Mouse (Mus musculus) olfactory bulb, adult 2 months (tissue): ENCODE measurements around the gene Cecr2. TPM values are rescaled to one million over a fixed set of nuclear protein-coding genes. Genes with fewer than 3 reads are reported as not detected.

Source experiments
- H3K27ac ChIP-seq: fragments of 200-500 bp; 2 replicates; pipeline ENCODE4 v1.5.1; 2012; ENCODE audit warnings: low read depth, low read length; ENCODE audit not compliant: insufficient read depth
- H3K4me1 ChIP-seq: fragments of 200-500 bp; 2 replicates; pipeline ENCODE4 v1.6.1; 2012; ENCODE audit warnings: low read length; ENCODE audit not compliant: control insufficient read depth, insufficient read depth
- H3K4me3 ChIP-seq: fragments of 200-500 bp; 2 replicates; pipeline ENCODE4 v1.5.1; 2012; ENCODE audit warnings: mild to moderate bottlenecking, low read depth, low read length, moderate library complexity; ENCODE audit not compliant: insufficient read depth
- CTCF ChIP-seq: fragments of 200-500 bp; IDR thresholded peaks from 2 replicates; pipeline ENCODE4 v1.5.1; 2012; ENCODE audit warnings: low read depth, mild to moderate bottlenecking, low read length, moderate library complexity; ENCODE audit not compliant: insufficient read depth
- POLR2A ChIP-seq: fragments of 200-500 bp; IDR thresholded peaks from 2 replicates; pipeline ENCODE4 v1.6.1; 2012; ENCODE audit warnings: mild to moderate bottlenecking, low read depth, low read length, moderate library complexity; ENCODE audit not compliant: insufficient read depth
- WGBS: fragments of 180-500 bp; shearing (Covaris S2); methylation state at CpG from one replicate; pipeline ENCODE4 v1.1.7; 2018; 5-methylcytosine and 5-hydroxymethylcytosine counted together
- polyA plus RNA-seq: library from polyadenylated mRNA; stranded (reverse); fragments of >200 nt; gene quantifications from 2 replicates; pipeline ENCODE4 v1.2.4, GENCODE M21; 2012; ENCODE audit warnings: low replicate concordance; ENCODE audit not compliant: missing spikeins, insufficient read depth, insufficient read length

The Cecr2 gene
- polyA plus RNA-seq, 1 experiment, result not detected

- no peak for TF ChIP-seq CTCF
- no peak for TF ChIP-seq POLR2A
- H3K4me3 ChIP-seq, result no peak overlapping the region
- 88% methylated on average over 9 of the region's 9 CpGs for WGBS
Measured at GRCm38 (mm10) chr6:120777533-120777932, 111.4 kb downstream of the Cecr2 start.

DNA sequence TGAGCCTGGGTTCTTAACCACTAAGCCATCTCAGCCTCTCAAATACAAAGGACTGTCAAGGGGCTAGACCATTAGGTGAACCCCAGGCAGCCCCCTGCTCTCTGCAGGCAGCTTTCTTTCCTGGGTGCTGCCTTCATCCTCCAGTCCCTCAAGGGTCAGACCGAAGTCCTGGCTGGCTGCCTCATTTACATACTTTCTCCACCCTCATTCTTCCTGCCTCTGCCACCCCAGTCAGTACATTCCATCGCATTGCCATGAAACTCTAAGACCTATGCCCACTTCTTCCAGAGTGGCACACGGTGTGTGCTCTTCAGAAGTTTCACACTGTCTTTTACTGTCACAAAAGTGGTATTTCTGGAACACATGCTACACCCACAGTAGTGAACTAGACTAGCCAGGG is 112.1 kb downstream of the Cecr2 start:
- WGBS, result 68% methylated on average over 3 of the region's 3 CpGs
- H3K4me3 ChIP-seq, result no peak overlapping the region
- TF ChIP-seq POLR2A, result no peak
- no peak for TF ChIP-seq CTCF
- H3K27ac ChIP-seq, result no peak overlapping the region
- no peaks in the 10 kb centered on the region for H3K4me1 ChIP-seq

More at GRCm38 (mm10) chr6:120777533-120777932, 111.4 kb downstream of the Cecr2 start:
- Histone ChIP-seq H3K4me1 (no peaks in the 10 kb centered on the region), H3K27ac (no peak overlapping the region)

GRCm38 (mm10) chr6:120782948-120783347 is 116.8 kb downstream of the Cecr2 start:
- Histone ChIP-seq H3K4me3 (no peak overlapping the region), H3K27ac (no peak overlapping the region), H3K4me1 (no peaks in the 10 kb centered on the region)
- TF ChIP-seq POLR2A, result no peak
- no peak for TF ChIP-seq CTCF
- 91% methylated on average over 2 of the region's 2 CpGs for WGBS

DNA sequence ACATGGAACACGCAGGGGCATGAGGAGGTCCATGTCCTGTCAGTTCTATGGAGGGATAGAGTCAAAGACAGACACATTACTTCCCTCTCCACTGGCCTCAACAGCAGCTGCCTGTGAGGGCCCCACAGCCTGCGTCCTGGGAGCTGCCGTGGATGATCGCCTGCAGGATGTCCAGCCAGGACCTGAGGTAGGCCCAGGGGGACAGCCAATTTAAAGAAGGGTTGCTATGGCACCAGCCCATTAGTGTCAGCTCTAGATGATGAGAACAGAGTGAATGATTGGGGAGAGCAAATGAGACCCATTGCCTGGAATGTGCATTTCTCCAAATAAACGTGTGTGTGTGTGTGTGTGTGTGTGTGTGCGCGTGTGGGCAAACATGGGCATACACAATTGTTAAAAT is 118.2 kb downstream of the Cecr2 start:
- no peak overlapping the region for H3K4me3 ChIP-seq
- 64% methylated on average over 7 of the region's 7 CpGs for WGBS
- H3K4me1 ChIP-seq, result no peaks in the 10 kb centered on the region
- H3K27ac ChIP-seq, result no peak overlapping the region
- TF ChIP-seq POLR2A, result no peak
- no peak for TF ChIP-seq CTCF

GRCm38 (mm10) chr6:120788068-120788607 is 122.0 kb downstream of the Cecr2 start:
- WGBS, result 85% methylated on average over 5 of the region's 5 CpGs
- TF ChIP-seq POLR2A (no peak), CTCF (no peak)
- Histone ChIP-seq H3K4me3 (no peak overlapping the region), H3K4me1 (no peaks in the 10 kb centered on the region), H3K27ac (no peak overlapping the region)

GRCm38 (mm10) chr6:120788904-120789303 is 122.7 kb downstream of the Cecr2 start:
- Histone ChIP-seq H3K27ac (no peak overlapping the region), H3K4me3 (no peak overlapping the region), H3K4me1 (no peaks in the 10 kb centered on the region)
- TF ChIP-seq POLR2A (no peak), CTCF (no peak)

- 93% methylated on average over 10 of the region's 11 CpGs for WGBS
- Histone ChIP-seq H3K4me3 (no peak overlapping the region), H3K4me1 (no peaks in the 10 kb centered on the region), H3K27ac (no peak overlapping the region)
- TF ChIP-seq CTCF, result no peak
- no peak for TF ChIP-seq POLR2A
Measured at GRCm38 (mm10) chr6:120790153-120790552, 124.0 kb downstream of the Cecr2 start.

DNA sequence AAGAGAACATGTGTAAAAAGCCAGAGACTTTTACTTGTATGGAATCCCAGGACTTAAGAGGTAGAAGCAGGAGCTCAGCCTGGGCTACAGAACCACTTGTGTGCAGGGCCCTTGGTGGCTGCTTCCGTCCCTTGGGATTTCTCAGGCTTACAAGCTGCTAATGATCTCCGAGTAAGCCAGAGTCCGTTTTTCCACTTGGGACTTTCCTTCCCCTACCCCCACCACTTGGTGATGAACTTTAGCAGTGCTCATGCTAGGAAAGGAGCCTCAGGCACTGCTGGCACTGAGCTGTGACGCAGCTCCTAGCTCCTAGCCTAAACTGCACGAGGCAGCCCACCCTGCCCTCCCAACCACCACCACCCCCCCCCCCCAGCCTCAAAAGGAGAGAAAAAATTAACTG is 124.5 kb downstream of the Cecr2 start:
- Histone ChIP-seq H3K27ac (no peak overlapping the region), H3K4me1 (no peaks in the 10 kb centered on the region), H3K4me3 (no peak overlapping the region)
- 75% methylated on average over 5 of the region's 5 CpGs for WGBS
- TF ChIP-seq CTCF (no peak), POLR2A (no peak)

- Histone ChIP-seq H3K27ac (no peak overlapping the region), H3K4me1 (peaks cover 2% of the 10 kb centered on the region; the same call in 1 of the 2 replicates), H3K4me3 (no peak overlapping the region)
- TF ChIP-seq CTCF, result no peak
- no peak for TF ChIP-seq POLR2A
- WGBS, result 67% methylated on average over 8 of the region's 8 CpGs
Measured at GRCm38 (mm10) chr6:120792947-120793346, 126.8 kb downstream of the Cecr2 start.

GRCm38 (mm10) chr6:120795422-120796086 is 129.4 kb downstream of the Cecr2 start:
- H3K27ac ChIP-seq, result no peak overlapping the region
- WGBS, result 74% methylated on average over 5 of the region's 5 CpGs
- no peak overlapping the region for H3K4me3 ChIP-seq
- TF ChIP-seq CTCF, result no peak
- H3K4me1 ChIP-seq, result peaks cover 4% of the 10 kb centered on the region
